12 mouse cellular contexts compared by ENCODE assay signal in genomic region chr6:124380142-124380541, GRCm38 (mm10). TPM values are rescaled to one million over a fixed set of nuclear protein-coding genes. Genes with fewer than 3 reads are reported as not detected.
DNase-seq lines count a peak whose midpoint lies in the region; ATAC-seq and TF ChIP-seq lines count a peak whose summit lies in the region.
"Had no signal": no experiment of that assay in that cellular context is flagged by ENCODE, and none has a peak within 500 bp of the region (broad histone marks: within the 10 kb centered on the region; RNA-seq: fewer than 3 reads in every experiment).

No protein-coding gene starts in this region.

- no peaks in the 10 kb centered on the region for H3K4me1 ChIP-seq in lung, postnatal 0 days (ENCODE audit: insufficient read depth, low read depth, low read length)
- no peaks in the 10 kb centered on the region for H3K4me1 ChIP-seq in stomach, postnatal 0 days (replicated peaks; ENCODE audit: control insufficient read depth, insufficient read depth)

- peak; percentile 19 for DNase-seq in lung, postnatal 0 days (ENCODE audit: low spot score)
- no peak for DNase-seq in lung, adult 18-20 months
- DNase-seq in ES-CJ7 (ENCODE audit: low read depth, low spot score): peak; percentile 65
- peak; percentile 43 for DNase-seq in ZHBTc4 (ENCODE audit: low read depth, low spot score)
- DNase-seq in stomach, postnatal 0 days (ENCODE audit: low spot score): no peak
- no peak for DNase-seq in right cerebral cortex, postnatal 10 days (ENCODE audit: low spot score in 2 of 2)
- DNase-seq: adrenal gland, adult 2 months; heart, adult 2 months; kidney, postnatal 25 days; retina, postnatal 1 day had no signal

- TF ChIP-seq CTCF in lung, postnatal 0 days (IDR thresholded peaks at IDR 0.05): peak; percentile 34
- peak; percentile 45 for TF ChIP-seq CTCF in stomach, postnatal 0 days (IDR thresholded peaks at IDR 0.05; ENCODE audit: low read depth)

- H3K27me3 ChIP-seq in lung, postnatal 0 days (replicated peaks; ENCODE audit: insufficient read depth, low read length): no peaks in the 10 kb centered on the region
- H3K27me3 ChIP-seq in stomach, postnatal 0 days (ENCODE audit: control insufficient read depth, insufficient read depth, low read length): no peaks in the 10 kb centered on the region

- no peak overlapping the region for H3K27ac ChIP-seq in lung, postnatal 0 days (ENCODE audit: low read length)
- no peak overlapping the region for H3K27ac ChIP-seq in stomach, postnatal 0 days (replicated peaks)
- H3K27ac ChIP-seq: heart, adult 2 months had no signal

- ATAC-seq in lung, postnatal 0 days: no peak
- no peak for ATAC-seq in stomach, postnatal 0 days (ENCODE audit: low FRiP score, low TSS enrichment)
- ATAC-seq in megakaryocyte-erythroid progenitor cell, adult 5-6 weeks (replicated peaks; ENCODE audit: low FRiP score, low TSS enrichment, poor library complexity, severe bottlenecking): no peak
- ATAC-seq: forebrain, embryonic 14.5 days had no signal

- 19% methylated on average over 5 of the region's 5 CpGs for WGBS in lung, postnatal 0 days
- WGBS in stomach, postnatal 0 days: 25% methylated on average over 5 of the region's 5 CpGs

- H3K9ac ChIP-seq in lung, postnatal 0 days (replicated peaks; ENCODE audit: low read depth): no peak overlapping the region
- H3K9ac ChIP-seq in stomach, postnatal 0 days (ENCODE audit: low read length): no peak overlapping the region

- H3K9me3 ChIP-seq in lung, postnatal 0 days (ENCODE audit: low read length): no peaks in the 10 kb centered on the region; the same call in 1 of the 2 replicates
- no peaks in the 10 kb centered on the region for H3K9me3 ChIP-seq in stomach, postnatal 0 days (ENCODE audit: control insufficient read depth, low read length)

- no peaks in the 10 kb centered on the region for H3K36me3 ChIP-seq in lung, postnatal 0 days (ENCODE audit: insufficient read depth, low read length)
- H3K36me3 ChIP-seq in stomach, postnatal 0 days (ENCODE audit: control insufficient read depth, insufficient read depth, low read length): no peaks in the 10 kb centered on the region

- TF ChIP-seq EP300 in lung, postnatal 0 days (IDR thresholded peaks at IDR 0.05): no peak
- no peak for TF ChIP-seq EP300 in stomach, postnatal 0 days (optimal IDR thresholded peaks at IDR 0.05)

- no peak overlapping the region for H3K4me3 ChIP-seq in lung, postnatal 0 days (ENCODE audit: low read depth, low read length)
- H3K4me3 ChIP-seq in stomach, postnatal 0 days (ENCODE audit: low read depth, low read length): no peak overlapping the region
- H3K4me3 ChIP-seq: heart, adult 2 months had no signal

- no peak overlapping the region for H3K4me2 ChIP-seq in lung, postnatal 0 days (replicated peaks; ENCODE audit: low read depth, low read length)
- H3K4me2 ChIP-seq in stomach, postnatal 0 days (replicated peaks; ENCODE audit: low read depth): no peak overlapping the region

RNA-seq across cellular contexts. Expression of gene Pex5, which starts 34.7 kb away (rescaled TPM):
- 28.5 and 29.2 TPM in 2 replicates for polyA plus RNA-seq in lung, postnatal 0 days (2015; fragmentation: Nextera tagmentation; extraction: Ambion mirVana)
- 18.6 and 19.9 TPM in 2 replicates for polyA plus RNA-seq in stomach, postnatal 0 days (2015; fragmentation: Nextera tagmentation; extraction: Ambion mirVana)
- 38.9 and 54.0 TPM in 2 replicates for total RNA-seq in megakaryocyte-erythroid progenitor cell, adult 5-6 weeks (2014; fragmentation: Nextera tagmentation)
- total RNA-seq in megakaryocyte-erythroid progenitor cell, adult 5-6 weeks (2017): 25.7 and 33.0 TPM in 2 replicates

Comparison
In these comparisons a context has a peak if more than half of its experiments do, and no peak if none do; other contexts are left out.
1. DNase-seq: peak in lung, postnatal 0 days (single experiment), ES-CJ7 (single experiment) and ZHBTc4 (single experiment); none in lung, adult 18-20 months (0 of 2), stomach, postnatal 0 days (single experiment) and right cerebral cortex, postnatal 10 days (0 of 2).